Mouse (Mus musculus) hindbrain, embryonic 15.5 days (tissue): ENCODE measurements around the gene Lyzl4. TPM values are rescaled to one million over a fixed set of nuclear protein-coding genes. Genes with fewer than 3 reads are reported as not detected.
A peak's percentile ranks its signal among the peaks of the same experiment; 100 is the strongest.

ENCODE experiments used
- ATAC-seq: fragments of 200-750 bp; cut with Nextera tagmentation; 2 replicates; pipeline ENCODE4 v1.8.0; 2017; ENCODE audit warnings: low read depth, moderate number of reproducible peaks, moderate TSS enrichment; ENCODE audit not compliant: low FRiP score
- H3K27ac ChIP-seq: fragments of 300-500 bp; sonication (generic); replicated peaks from 2 replicates; pipeline ENCODE4 v1.5.1; 2015; ENCODE audit warnings: mild to moderate bottlenecking, inconsistent platforms
- H3K27me3 ChIP-seq: fragments of 300-500 bp; sonication (generic); 2 replicates; pipeline ENCODE4 v1.6.1; 2015; ENCODE audit warnings: control low read depth, inconsistent platforms
- H3K36me3 ChIP-seq: fragments of 300-500 bp; sonication (generic); 2 replicates; pipeline ENCODE4 v1.6.1; 2015; ENCODE audit warnings: control low read depth, inconsistent platforms
- H3K4me1 ChIP-seq: fragments of 300-500 bp; sonication (generic); replicated peaks from 2 replicates; pipeline ENCODE4 v1.6.1; 2015; ENCODE audit warnings: control low read depth, inconsistent platforms
- H3K4me2 ChIP-seq: fragments of 300-500 bp; sonication (generic); 2 replicates; pipeline ENCODE4 v1.6.1; 2015; ENCODE audit warnings: moderate library complexity, mild to moderate bottlenecking, inconsistent platforms
- H3K4me3 ChIP-seq: fragments of 300-500 bp; sonication (generic); 2 replicates; pipeline ENCODE4 v1.5.1; 2015; ENCODE audit warnings: mild to moderate bottlenecking, inconsistent platforms
- H3K9ac ChIP-seq: fragments of 300-500 bp; sonication (generic); 2 replicates; pipeline ENCODE4 v1.6.1; 2015; ENCODE audit warnings: inconsistent platforms
- H3K9me3 ChIP-seq: fragments of 300-500 bp; sonication (generic); 2 replicates; pipeline ENCODE4 v1.6.1; 2016; ENCODE audit warnings: control low read depth, inconsistent platforms
- WGBS: fragments of 180-500 bp; shearing (Covaris S2); methylation state at CpG from one replicate; pipeline ENCODE4 v1.1.7; 2015; 5-methylcytosine and 5-hydroxymethylcytosine counted together
- polyA plus RNA-seq: library from polyadenylated mRNA; unstranded; fragments of >200 nt; fragmentation: Nextera tagmentation; extraction: Ambion mirVana; gene quantifications from 2 replicates; pipeline ENCODE4 v1.2.1, GENCODE M21; 2015

Lyzl4 gene
- 0.26 TPM in 1 of 2 replicates, not detected in the other for polyA plus RNA-seq

- Histone ChIP-seq H3K4me3 (peak within 1 kb of the TSS; percentile 49), H3K4me2 (peak within 1 kb of the TSS; percentile 84), H3K27me3 (peaks cover 44% of the 10 kb centered on the region), H3K36me3 (no peaks in the 10 kb centered on the region), H3K9ac (peak within 1 kb of the TSS; percentile 44), H3K4me1 (peaks cover 24% of the 10 kb centered on the region), H3K27ac (no peak within 1 kb of the TSS), H3K9me3 (no peaks in the 10 kb centered on the region)
- ATAC-seq: peak; percentile 77
- 0% methylated on average over 26 of the region's 26 CpGs for WGBS
Observed at GRCm38 (mm10) chr9:121642001-121642400, at the start of gene Lyzl4. TSS of gene Lyzl4 (minus strand) at chr9:121642096.

DNA sequence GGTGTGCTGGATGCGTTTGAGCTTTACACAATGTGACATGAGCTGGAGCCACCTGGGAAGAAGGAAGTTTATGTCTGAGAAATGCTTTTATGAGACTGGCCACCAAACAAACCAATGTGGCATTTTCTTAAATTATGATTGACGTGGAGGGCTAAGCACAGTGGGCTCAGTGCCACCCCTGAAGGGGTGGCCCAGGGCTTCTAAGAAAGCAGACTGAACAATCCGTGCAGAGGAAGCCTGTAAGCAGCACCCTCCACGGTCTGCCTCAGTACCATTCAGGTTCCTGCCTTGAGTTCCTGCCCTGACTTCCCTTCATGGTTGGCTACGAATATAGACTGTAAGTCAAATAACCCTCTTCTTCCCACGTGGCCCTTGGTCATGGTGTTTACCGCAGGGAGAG lies 48.8 kb upstream of the Lyzl4 start:
- Histone ChIP-seq H3K27me3 (no peaks in the 10 kb centered on the region), H3K9me3 (no peaks in the 10 kb centered on the region), H3K27ac (peak overlapping the region; percentile 85), H3K9ac (no peak overlapping the region), H3K4me2 (peak overlapping the region; percentile 47), H3K36me3 (peaks cover 39% of the 10 kb centered on the region), H3K4me1 (peaks cover 22% of the 10 kb centered on the region), H3K4me3 (no peak overlapping the region; the same call in 1 of the 2 replicates)
- WGBS: 52% methylated on average over 7 of the region's 7 CpGs
- ATAC-seq: 0 out of 2 replicates have a peak, but pooled peaks have one; percentile 32

GRCm38 (mm10) chr9:121690200-121690651 lies 48.3 kb upstream of the Lyzl4 start:
- Histone ChIP-seq H3K4me3 (peak overlapping the region; percentile 23), H3K9ac (no peak overlapping the region), H3K27me3 (no peaks in the 10 kb centered on the region), H3K27ac (peak overlapping the region; percentile 85), H3K4me2 (peak overlapping the region; percentile 47), H3K9me3 (no peaks in the 10 kb centered on the region), H3K36me3 (peaks cover 38% of the 10 kb centered on the region), H3K4me1 (peaks cover 22% of the 10 kb centered on the region)
- WGBS: 14% methylated on average over 15 of the region's 15 CpGs
- peak; percentile 92 for ATAC-seq

GRCm38 (mm10) chr9:121684702-121685101 lies 42.8 kb upstream of the Lyzl4 start:
- Histone ChIP-seq H3K27ac (no peak overlapping the region), H3K4me2 (no peak overlapping the region), H3K4me3 (no peak overlapping the region), H3K36me3 (peaks cover 47% of the 10 kb centered on the region), H3K27me3 (no peaks in the 10 kb centered on the region), H3K9me3 (no peaks in the 10 kb centered on the region), H3K4me1 (peaks cover 6% of the 10 kb centered on the region), H3K9ac (no peak overlapping the region)
- no peak for ATAC-seq
- WGBS: 82% methylated on average over 7 of the region's 7 CpGs

DNA sequence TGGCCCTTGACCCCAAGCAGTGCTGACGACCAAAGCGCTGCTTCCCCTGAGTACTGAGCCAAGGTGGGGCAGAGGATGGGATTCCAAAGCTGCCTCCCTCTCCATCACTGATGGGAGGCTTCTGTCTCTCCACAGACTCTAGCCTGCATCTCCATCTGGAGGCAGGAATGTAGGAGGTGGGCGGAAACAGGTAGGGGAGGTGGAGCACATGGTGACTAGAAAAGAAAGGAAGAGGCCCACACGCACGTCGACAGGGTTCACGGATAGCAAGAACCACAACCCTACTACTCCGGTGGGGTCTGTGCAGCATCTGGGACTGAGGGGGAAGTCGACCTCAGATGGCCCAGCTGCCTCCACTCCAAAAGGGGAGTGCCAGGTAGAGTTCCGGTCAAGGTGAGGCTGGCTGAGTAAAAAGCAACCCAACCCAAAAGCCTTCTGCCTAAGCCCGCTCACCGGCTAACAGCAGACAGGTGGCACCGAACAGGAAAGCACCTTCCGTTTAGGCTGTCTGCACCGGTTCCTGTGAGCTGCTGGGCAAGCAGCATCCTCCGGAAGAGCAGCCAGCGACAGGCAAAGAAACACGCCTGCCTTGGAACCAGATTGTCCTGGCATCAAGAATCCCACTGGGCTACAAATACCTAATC lies 40.3 kb upstream of the Lyzl4 start:
- H3K9me3 ChIP-seq: no peaks in the 10 kb centered on the region
- no peaks in the 10 kb centered on the region for H3K27me3 ChIP-seq
- peaks cover 5% of the 10 kb centered on the region; the same call in 1 of the 2 replicates for H3K4me1 ChIP-seq
- no peak overlapping the region for H3K4me3 ChIP-seq
- peaks cover 26% of the 10 kb centered on the region for H3K36me3 ChIP-seq
- no peak for ATAC-seq
- 77% methylated on average over 18 of the region's 18 CpGs for WGBS
- no peak overlapping the region for H3K4me2 ChIP-seq
- no peak overlapping the region for H3K9ac ChIP-seq
- H3K27ac ChIP-seq: no peak overlapping the region

GRCm38 (mm10) chr9:121681191-121681590 lies 39.3 kb upstream of the Lyzl4 start:
- no peak overlapping the region for H3K4me3 ChIP-seq
- H3K4me2 ChIP-seq: no peak overlapping the region
- no peak for ATAC-seq
- H3K4me1 ChIP-seq: peaks cover 5% of the 10 kb centered on the region; the same call in 1 of the 2 replicates
- no peak overlapping the region for H3K27ac ChIP-seq
- H3K9ac ChIP-seq: no peak overlapping the region
- no peaks in the 10 kb centered on the region for H3K27me3 ChIP-seq
- 85% methylated on average over 8 of the region's 8 CpGs for WGBS
- H3K36me3 ChIP-seq: peaks cover 21% of the 10 kb centered on the region
- no peaks in the 10 kb centered on the region for H3K9me3 ChIP-seq

DNA sequence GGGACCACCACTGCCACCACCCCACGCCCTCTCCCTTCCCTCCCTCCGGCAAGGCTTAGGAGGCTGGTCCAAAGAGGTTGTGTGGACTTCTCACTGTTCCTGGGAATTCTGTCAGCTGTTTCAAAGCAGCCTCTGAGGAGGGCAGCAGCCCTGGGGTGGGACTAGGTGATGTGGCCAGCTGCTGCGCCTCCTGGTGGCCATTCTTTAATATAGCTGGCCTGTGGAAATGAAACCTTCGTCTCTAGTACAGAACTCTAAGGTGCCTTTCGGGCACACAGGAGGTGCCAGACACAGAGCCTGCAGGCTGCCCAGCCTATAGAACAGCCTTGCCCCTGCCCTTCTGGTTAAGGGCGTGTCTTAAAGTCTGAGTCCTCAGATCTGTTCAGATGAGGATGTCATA lies 37.7 kb upstream of the Lyzl4 start:
- ATAC-seq: peak; percentile 69
- WGBS: 20% methylated on average over 6 of the region's 6 CpGs
- no peaks in the 10 kb centered on the region for H3K27me3 ChIP-seq
- H3K4me2 ChIP-seq: no peak overlapping the region
- H3K9me3 ChIP-seq: no peaks in the 10 kb centered on the region
- H3K4me1 ChIP-seq: peaks cover 5% of the 10 kb centered on the region; the same call in 1 of the 2 replicates
- no peak overlapping the region for H3K9ac ChIP-seq
- H3K36me3 ChIP-seq: peaks cover 13% of the 10 kb centered on the region
- H3K27ac ChIP-seq: no peak overlapping the region
- H3K4me3 ChIP-seq: no peak overlapping the region

DNA sequence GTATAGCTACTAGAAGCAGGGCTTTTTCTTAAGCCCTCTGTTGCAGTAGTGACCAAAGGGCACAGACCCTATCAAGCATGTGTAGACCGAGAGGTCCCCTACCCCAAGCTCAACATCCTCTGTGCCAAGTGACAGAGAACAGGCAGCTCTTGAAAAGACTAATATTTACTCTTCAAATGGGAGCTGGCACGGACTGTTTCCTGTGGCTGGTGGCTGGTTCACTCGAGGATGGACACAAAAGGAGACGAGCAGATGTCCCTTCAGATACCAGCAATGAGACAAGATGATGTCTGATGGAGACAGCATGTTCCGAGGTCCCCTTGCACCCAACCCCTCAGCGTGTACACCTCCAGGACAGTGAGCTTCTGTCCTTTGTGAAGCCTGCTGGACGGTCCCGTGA lies 35.6 kb upstream of the Lyzl4 start:
- Histone ChIP-seq H3K9me3 (no peaks in the 10 kb centered on the region), H3K4me1 (peaks cover 5% of the 10 kb centered on the region; the same call in 1 of the 2 replicates)
- 75% methylated on average over 8 of the region's 8 CpGs for WGBS

DNA sequence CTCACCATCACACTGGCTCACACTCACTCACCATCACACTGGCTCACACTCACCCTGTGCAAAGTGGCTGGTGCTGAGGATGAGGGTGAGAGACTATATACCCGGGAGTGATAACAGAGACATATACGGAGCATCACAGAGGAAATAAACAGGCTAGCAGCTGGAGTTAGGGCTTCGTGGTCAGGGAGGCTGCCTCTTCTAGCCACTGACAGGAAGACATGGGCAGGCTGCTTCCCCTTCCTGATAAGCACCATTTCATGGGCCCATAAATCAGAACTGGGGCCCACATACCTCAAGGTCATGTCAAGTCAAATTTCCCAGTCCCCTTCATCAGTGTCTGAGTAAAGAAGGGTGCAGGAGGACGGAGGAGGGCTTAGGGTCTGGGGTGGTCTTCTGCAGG lies 35.2 kb upstream of the Lyzl4 start:
- Histone ChIP-seq H3K9me3 (no peaks in the 10 kb centered on the region), H3K9ac (no peak overlapping the region), H3K4me2 (no peak overlapping the region), H3K4me1 (peaks cover 5% of the 10 kb centered on the region; the same call in 1 of the 2 replicates), H3K27me3 (no peaks in the 10 kb centered on the region), H3K27ac (no peak overlapping the region), H3K36me3 (no peaks in the 10 kb centered on the region), H3K4me3 (no peak overlapping the region)
- no peak for ATAC-seq
- WGBS: 81% methylated on average over 4 of the region's 4 CpGs

More for the DNA sequence above, 35.6 kb upstream of the Lyzl4 start:
- H3K9ac ChIP-seq: no peak overlapping the region
- no peaks in the 10 kb centered on the region for H3K27me3 ChIP-seq
- H3K4me3 ChIP-seq: no peak overlapping the region
- ATAC-seq: no peak
- H3K27ac ChIP-seq: no peak overlapping the region
- no peak overlapping the region for H3K4me2 ChIP-seq
- no peaks in the 10 kb centered on the region for H3K36me3 ChIP-seq

DNA sequence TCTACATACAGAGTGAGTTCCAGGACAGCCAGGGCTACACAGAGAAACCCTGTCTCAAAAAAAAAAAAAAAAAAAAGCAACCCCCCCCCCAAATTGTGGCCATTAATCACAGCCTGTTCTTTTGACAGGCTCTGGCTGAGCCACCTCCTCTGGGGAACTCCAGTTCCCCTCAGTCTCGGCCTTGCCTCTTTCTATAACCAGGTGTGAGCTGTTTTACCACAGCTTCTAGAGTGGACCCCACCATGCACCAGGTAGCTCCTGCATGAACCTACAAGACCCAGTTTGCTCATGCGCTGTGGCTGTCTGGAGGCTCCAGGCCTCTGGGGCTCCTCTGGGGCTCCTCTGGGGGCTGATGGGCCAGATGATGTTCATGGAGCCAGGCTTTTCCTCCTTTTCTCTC lies 33.7 kb upstream of the Lyzl4 start:
- WGBS: 87% methylated on average over 2 of the region's 2 CpGs
- ATAC-seq: no peak

GRCm38 (mm10) chr9:121675011-121675410 lies 33.1 kb upstream of the Lyzl4 start:
- H3K9ac ChIP-seq: no peak overlapping the region
- no peak overlapping the region for H3K27ac ChIP-seq
- H3K36me3 ChIP-seq: no peaks in the 10 kb centered on the region
- H3K4me1 ChIP-seq: peaks cover 7% of the 10 kb centered on the region; the same call in 1 of the 2 replicates
- WGBS: 88% methylated on average over 9 of the region's 9 CpGs
- no peaks in the 10 kb centered on the region for H3K27me3 ChIP-seq
- H3K4me2 ChIP-seq: no peak overlapping the region
- H3K9me3 ChIP-seq: no peaks in the 10 kb centered on the region
- H3K4me3 ChIP-seq: no peak overlapping the region
- no peak for ATAC-seq

More for the DNA sequence above, 33.7 kb upstream of the Lyzl4 start:
- no peaks in the 10 kb centered on the region for H3K36me3 ChIP-seq
- peaks cover 5% of the 10 kb centered on the region; the same call in 1 of the 2 replicates for H3K4me1 ChIP-seq
- H3K4me3 ChIP-seq: no peak overlapping the region
- H3K27me3 ChIP-seq: no peaks in the 10 kb centered on the region
- no peaks in the 10 kb centered on the region for H3K9me3 ChIP-seq
- no peak overlapping the region for H3K4me2 ChIP-seq
- no peak overlapping the region for H3K9ac ChIP-seq
- H3K27ac ChIP-seq: no peak overlapping the region

GRCm38 (mm10) chr9:121673716-121674115 lies 31.8 kb upstream of the Lyzl4 start:
- Histone ChIP-seq H3K4me1 (peaks cover 11% of the 10 kb centered on the region), H3K36me3 (no peaks in the 10 kb centered on the region), H3K4me2 (no peak overlapping the region), H3K9ac (no peak overlapping the region), H3K9me3 (no peaks in the 10 kb centered on the region), H3K4me3 (no peak overlapping the region), H3K27me3 (no peaks in the 10 kb centered on the region), H3K27ac (no peak overlapping the region)
- WGBS: 88% methylated on average over 5 of the region's 5 CpGs
- no peak for ATAC-seq
